Mouse (Mus musculus) gastrocnemius, postnatal 4 days (tissue): ENCODE data around the gene Fam53b. TPM values are rescaled to one million over a fixed set of nuclear protein-coding genes. Genes with fewer than 3 reads are reported as not detected.

Source experiments
- DNase-seq, 2 experiments: peaks; one replicate each; pipeline ENCODE4 v3.0.0; 2021 to 2022; ENCODE audit warnings: low spot score in 2 of 2, mixed read lengths in 2 of 2
- total RNA-seq, 2 experiments: library from RNA; stranded (reverse); gene quantifications; 2 replicates each; pipeline ENCODE4 v1.2.3; 2021

Gene Fam53b
- total RNA-seq, 2 experiments from 2014 or later, result 44.6 to 48.9 TPM

DNA sequence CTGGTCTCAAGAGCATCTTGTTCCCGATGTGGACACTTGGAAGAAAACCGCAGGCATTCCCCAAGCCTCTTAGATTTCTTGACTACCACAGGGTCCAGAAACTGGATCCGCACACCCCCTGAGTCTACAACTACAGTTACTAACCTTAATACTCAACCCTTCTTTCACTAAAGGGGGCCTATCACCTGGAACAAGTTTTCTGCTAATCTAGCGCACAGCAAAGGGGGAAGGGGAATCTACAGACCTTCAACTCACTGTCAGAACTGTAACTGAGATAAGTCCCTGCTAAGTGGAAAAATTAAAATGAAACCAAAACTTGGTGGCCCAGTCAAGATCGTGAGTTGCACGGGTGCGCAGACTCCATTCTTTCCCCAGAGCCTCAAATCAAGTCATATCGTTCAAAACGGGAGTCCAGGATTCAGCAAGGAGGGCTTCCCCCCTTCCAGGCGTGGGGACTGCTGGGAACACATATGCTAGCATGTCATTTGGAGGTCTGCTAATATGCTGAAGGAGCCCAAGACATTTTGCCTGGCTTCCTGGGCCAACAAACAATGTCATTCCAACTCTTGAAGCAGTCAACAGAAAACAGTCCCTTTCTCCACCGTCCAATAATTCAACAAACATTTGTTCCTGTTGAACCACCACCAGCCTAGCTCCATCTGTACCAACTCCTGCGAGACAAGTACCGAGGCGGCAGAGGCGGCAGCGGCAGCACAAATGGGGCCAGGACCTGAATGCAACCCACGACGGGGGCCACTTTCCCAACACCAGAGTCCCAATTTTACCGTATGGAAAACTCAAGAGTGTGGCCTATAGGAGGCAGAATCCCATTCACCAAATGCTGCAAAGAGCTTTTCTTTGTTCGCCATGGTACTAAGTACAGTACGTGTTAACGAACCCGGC is 1.7 kb downstream of the Fam53b start:
- peak in 1 of 2 experiments; percentile 25 for DNase-seq

GRCm38 (mm10) chr7:132810879-132811278 is 2.8 kb downstream of the Fam53b start:
- peak; percentile 80 to 93 for DNase-seq

DNA sequence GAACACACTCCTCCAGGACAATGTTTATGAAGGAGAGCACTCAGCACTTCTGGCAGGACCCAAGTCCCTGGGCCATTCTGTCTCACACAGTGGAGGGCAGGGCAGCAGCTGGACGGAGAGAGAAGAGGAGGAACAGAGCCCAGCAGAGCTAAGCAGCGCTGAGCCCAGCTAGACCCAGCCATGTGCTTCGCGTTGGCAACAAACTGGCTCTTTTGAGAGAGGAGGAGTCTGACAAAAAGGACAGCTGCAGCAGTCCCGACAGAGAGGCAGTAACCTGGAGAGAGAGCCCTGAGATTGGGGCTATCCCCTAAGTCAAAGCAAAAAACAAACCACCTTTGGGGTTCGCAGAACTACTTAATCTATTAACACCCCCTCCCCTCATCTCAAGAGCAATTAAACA is 3.3 kb downstream of the Fam53b start:
- peak in 1 of 2 experiments; percentile 73 for DNase-seq

DNA sequence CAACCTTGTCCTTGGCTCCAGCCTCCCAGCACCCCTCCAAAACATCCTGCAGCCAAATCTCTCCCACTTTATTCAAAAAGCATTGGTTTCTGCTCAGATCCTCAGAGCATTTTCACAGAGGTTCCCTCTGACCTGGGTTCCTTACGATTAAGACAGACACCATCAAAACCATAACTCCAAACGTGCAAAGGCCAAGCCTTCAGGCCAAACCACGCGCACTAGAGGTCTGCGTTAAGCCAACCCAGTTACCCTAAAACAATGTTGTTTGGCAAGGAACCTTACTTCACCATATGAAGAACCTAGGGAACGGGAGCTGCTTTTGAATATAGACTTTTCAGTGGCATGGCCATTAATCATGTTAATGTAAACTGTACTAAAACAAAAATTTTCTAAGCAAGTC is 4.0 kb downstream of the Fam53b start:
- DNase-seq, result no peak

GRCm38 (mm10) chr7:132808841-132809682 is 4.6 kb downstream of the Fam53b start:
- peak in 1 of 2 experiments; percentile 42 for DNase-seq

- DNase-seq, result no peak
These were observed 5.5 kb downstream of the Fam53b start for GRCm38 (mm10) chr7:132808051-132808796.

GRCm38 (mm10) chr7:132806926-132807857 is 6.5 kb downstream of the Fam53b start:
- DNase-seq, result no peak

DNA sequence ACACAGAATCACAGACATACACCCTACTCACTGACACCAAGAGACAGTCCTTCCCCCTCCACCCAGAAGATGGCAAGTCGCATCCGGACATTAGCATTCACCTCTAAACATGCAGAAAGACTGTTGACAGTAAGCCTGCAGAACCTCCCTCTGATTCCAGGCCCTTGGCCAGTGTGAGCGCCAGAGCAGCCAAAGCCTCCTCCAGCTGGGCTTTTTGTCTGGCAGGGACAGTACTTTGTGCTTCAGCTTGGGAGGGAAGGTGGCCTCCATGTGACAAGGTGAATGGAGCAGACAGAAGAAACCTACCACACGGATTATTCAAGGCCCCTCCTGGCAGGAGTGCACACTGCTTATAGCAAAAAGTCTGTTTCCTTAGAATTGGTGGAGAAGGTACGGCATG is 7.4 kb downstream of the Fam53b start:
- peak; percentile 24 to 70 for DNase-seq

DNA sequence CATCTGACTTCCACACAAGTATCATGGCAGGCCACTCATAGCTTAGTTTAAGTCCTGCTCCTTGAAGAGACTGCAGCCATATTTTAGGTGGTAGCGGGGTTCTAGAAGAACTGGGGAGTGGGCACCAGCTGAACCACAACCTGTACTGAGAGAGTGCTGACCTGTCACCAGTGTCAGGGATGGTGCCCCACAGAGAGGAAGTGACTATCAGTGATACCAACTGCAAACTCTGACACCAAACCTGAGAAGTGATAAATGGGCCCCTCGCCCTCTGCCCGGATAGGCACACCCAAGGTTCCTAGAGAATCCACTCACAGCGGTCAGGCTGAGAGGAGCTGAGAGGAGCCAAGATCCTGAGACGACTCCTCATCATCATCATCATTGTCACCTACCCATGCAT is 8.7 kb downstream of the Fam53b start:
- no peak for DNase-seq

DNA sequence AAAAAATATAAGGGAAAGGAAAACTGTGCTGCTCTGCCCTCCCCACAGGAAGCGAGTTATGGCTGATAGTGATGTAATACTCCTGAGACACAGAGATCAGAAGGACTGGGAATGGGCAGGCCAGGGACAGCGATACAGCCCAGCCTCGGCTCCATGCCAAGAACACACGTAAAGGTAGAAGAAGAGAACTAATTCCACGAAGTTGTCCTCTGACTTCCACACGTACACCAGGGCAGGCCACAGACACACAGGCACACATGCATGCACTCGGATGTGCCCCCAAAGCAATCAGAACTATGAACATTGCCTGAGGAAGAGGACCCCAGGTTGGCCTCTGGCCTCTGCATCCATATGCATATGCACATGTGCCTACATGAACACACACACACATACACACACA is 9.2 kb downstream of the Fam53b start:
- DNase-seq, result no peak

- DNase-seq, result no peak
These were observed 9.7 kb downstream of the Fam53b start for GRCm38 (mm10) chr7:132803962-132804361.

DNA sequence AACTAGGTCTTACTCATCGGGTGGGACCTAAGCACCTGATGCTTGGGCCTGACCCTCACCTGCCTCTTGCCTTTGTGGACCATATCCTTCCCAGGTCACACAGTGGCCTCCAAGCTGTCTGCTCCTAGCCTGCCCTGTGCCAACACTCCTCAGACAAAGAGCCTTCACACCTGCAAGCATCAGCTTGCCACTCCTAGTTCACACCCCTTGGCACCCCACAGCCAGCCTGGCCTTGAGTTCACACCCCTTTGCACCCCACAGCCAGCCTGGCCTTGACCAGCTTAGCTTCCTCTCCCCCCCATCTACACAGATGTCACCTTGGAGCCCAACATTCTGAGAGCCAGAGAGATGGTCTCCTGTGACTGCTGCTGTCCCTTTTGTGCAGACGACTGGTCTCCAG is 10.3 kb downstream of the Fam53b start:
- no peak for DNase-seq

DNA sequence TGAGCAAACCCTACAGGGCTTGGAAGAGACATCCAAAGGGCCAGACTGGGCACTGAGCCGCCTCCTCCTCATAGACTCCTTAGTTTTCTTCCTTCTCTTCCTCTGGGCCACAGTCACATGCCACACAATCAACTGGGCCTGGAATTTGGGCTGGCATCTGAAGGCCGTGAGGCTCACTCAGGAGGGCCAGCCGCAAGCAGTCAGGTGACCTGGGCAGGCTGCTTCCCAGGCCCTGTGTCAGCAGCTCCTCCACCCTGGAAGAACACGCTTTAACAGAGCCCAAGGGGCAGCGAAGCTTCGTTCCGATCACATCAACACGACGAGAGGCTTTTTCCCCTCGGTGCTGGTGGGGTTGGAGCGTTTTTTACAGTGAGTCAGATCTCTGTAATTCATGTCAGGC is 11.0 kb downstream of the Fam53b start:
- DNase-seq, result no peak

- DNase-seq, result no peak
These were observed 11.6 kb downstream of the Fam53b start for GRCm38 (mm10) chr7:132802066-132802465.

GRCm38 (mm10) chr7:132801509-132801908 is 12.2 kb downstream of the Fam53b start:
- DNase-seq, result no peak

DNA sequence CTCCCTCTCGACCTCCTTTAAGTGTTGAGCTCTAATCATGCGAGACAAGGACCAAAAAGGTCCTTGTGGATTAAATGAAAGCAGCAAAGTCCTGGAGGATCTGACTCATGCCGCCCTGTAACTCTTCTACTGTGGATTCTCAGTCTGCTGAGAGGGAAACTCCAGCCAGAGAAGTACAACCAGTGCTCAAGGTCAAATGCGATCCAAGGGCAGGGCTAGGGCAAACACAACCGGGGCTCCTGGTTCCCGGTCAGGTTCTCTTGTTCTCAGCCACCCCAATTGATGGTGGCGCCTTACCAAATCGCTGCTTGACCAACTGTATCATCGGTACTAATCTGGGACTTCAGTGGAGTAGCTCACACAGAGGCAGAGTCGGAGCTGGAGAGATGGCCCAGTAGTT is 12.8 kb downstream of the Fam53b start:
- no peak for DNase-seq

DNA sequence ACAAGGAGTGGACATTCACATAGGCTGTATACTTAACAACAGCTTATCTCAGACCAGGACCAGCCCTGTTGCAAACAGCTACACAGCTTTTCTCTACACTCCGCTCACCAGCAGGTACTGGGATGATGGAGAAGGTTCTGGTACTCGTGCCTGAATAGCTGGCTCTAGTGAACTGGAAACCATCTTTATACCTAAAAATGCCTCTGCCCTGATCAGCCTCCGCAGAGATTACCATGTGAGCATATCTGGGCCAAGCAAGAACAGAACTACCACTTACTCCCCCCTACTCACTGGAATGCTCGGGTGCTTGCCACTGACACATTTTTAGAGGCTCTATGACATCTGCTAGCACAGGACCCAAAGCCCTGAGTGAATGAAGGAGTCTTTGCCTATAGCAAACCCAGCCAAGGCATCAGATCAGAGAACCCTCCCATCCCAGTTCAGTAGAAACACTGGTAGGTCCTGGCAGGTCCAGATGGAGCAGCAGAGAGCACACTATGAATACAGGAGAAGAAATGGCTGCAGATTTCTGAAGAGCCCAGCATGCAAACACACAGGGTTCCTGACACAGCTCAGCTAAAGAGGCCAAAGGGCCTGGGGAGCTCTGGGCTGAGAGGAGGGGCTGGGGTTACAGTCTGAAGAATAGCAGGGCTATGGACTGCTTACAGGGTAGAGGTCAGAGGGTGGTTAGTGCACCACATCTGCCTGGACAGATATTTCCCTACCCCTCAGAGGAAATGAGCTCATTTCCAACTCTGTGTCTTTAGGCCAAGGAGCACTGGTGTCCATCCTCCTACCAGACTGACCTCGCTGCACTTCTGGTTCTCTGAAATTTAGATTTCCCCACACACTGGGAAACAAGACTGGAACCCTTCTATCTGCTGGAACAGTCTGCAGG is 14.3 kb downstream of the Fam53b start:
- DNase-seq, result no peak

DNA sequence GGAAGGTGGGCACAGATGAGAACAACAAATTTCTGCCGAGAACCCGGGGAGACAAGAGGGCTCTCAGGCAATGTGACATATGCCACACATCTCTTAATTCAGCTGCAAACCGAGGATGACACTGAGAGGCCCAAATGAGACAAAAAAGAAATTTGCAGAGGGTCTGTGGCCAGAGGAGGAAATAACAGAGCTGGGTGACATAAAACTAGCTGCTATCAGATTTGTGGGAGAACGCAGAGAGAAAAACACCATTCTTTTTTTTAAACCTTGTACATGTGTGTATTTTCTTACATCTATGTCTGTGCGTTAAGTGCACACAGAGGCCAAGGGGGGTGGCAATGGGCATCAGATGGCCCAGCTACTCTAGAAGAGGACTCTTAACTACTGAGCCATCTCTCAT is 18.5 kb downstream of the Fam53b start:
- no peak for DNase-seq

- DNase-seq, result no peak
These were observed 20.2 kb downstream of the Fam53b start for GRCm38 (mm10) chr7:132793467-132793866.
